Mouse (Mus musculus) urinary bladder, postnatal 36 days (tissue): Measurements from ENCODE around the gene Elovl2.
A peak's percentile ranks its signal among the peaks of the same experiment; 100 is the strongest.
"Not testable (repeated sequence)": the region's sequence is repeated elsewhere in the genome, so short reads cannot be mapped to it uniquely, and the experiment has no call there.

Experiments
- DNase-seq, 2 experiments: peaks; one replicate each; pipeline ENCODE4 v3.0.0; 2022; ENCODE audit warnings: low spot score in 2 of 2, mixed read lengths in 1 of 2

Gene Elovl2

DNA sequence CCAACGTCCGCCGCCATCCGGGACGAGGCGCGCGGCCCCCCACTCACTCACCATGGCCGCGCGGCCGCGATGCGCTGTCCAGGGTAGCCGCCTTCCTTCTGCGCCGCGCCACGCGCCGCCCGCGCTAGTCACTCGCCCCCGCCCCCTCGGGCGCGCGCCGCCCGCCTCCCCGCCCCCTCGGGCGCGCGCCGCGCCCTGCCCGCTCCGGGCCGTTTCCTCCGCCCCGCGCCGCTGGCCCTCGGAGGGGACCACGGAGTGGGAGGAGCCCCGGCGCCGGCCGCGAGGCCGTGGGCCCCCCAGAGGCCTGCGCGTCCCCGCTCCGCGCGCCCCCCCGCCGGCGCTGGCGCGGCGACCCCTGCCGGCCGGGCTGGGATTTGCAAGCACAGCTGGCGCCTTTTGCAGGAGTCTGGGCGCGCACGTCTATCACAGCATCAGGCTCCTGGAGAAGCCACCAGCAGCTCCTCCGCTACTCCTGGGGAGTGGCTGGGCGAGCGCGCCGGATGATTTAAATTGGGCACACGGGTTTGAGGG lies at the start of gene Elovl2:
Elovl2 (minus strand) TSS at position 102 of the 531 bp plus-strand sequence.
- peak; percentile 14 to 45 for DNase-seq

DNA sequence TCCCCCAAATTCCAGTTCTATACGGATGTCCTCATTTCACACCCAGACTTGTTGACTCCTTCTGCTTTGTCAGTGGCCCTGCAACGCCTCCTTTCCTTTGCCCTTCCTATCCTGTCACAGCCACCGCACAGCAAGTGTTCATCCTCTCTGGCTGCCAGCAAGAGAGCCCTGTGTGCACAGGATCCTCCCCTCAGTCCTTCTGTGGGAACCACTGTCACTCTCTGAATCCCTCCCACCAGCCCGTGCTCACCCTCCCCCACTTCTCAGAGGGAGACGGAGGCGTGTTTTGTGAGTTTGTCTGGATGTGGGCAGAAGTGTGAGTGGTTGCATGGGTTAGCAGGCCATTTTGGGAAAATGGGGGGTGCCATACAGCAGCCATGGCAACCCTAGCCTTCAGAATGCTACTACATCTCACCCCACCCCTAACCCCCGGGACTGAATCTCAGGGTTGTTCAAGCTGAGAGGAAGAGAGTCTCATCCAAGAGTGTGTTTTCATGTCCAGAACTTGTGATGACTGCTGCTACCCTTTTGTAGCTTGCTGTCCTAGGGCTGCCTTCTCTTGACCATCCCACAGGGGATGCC lies 47.7 kb upstream of the Elovl2 start:
- no peak for DNase-seq

DNA sequence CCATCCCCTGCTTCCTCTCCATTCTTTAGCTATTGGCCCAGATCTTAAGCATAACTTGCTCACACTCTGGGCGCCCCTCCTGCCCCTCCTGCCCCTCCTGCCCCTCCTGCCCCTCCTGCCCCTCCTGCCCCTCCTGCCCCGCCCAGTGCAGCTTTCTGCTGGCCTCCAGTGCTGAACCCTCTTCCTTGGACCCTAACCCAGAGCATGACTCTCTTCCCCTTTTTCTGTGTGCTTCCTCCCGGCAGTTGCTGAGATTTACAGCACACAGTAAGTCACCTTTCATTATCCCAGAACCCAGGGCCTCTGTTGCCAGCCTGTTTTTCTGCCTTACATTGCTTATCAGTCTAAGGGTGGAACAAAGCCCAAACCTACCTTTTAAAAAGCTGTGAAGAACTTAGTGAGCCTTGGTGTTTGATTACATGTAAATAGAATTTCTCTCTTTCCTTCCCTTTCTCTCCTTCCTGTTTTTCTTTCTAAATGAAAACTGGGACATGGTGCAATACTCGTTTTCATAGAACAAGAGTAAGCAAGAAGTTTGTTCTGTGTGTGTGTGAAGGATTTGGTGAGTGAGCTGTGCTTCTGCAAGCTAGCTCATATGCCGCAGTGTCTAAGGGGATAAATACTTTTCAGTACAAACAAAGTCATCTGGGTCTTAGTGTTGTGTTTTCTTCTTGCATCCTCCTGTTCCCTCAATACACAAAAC lies 43.2 kb upstream of the Elovl2 start:
- no peak for DNase-seq

DNA sequence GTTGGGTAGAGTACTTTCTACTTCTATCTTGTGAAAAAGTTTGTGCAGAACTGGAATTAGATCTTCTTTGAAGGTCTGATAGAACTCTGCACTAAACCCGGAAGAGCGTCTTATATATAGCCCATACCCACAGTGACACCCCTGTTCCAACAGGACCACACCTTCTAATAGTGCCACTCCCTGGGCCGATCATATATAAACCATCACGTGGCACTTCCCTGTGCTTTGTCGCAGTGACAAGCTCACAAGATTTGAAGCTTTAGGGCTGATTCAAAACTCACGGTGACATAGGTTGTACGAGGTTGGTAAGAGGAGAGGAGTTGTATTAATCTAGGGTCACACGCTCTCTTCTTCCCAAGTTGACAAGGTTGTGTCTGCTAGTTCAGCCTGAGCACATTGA lies 41.4 kb upstream of the Elovl2 start:
- not testable (repeated sequence) for DNase-seq

DNA sequence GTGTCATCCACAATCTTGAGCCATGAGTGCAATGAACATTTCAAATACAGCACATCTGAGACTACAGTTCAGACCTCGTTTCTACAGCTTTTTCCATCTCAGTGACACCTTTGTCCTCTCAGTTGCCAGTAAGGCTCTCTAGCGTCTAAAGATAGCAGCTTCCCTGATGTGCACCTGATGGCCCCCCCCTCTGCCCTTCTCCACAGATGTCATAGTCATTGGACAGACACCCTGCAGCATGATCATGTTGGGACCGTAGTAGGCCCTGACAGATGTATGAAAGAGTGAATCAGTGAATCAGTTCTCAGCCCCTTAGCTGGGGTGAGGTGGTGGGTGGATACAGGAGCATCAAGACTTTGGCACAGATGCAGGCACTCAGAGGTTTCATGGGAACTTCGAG lies 37.6 kb upstream of the Elovl2 start:
- no peak for DNase-seq

DNA sequence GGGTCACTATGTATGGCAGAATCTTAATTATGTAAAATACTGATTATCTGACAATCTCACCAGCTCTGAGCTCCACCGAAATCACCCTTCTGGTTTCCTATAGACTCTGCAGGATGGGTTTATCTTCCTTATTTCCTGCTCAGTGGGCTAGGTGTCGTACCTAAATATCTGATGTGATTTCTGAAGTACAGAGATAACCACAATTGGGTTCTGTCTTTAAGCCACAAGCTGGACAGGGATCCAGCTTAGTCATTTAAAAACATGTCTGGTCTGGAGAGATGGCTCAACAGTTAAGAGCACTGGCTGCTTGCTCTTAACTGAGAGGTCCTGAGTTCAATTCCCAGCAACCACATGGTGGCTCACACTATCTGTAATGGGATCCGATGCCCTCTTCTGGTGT lies 36.8 kb upstream of the Elovl2 start:
- DNase-seq = no peak

DNA sequence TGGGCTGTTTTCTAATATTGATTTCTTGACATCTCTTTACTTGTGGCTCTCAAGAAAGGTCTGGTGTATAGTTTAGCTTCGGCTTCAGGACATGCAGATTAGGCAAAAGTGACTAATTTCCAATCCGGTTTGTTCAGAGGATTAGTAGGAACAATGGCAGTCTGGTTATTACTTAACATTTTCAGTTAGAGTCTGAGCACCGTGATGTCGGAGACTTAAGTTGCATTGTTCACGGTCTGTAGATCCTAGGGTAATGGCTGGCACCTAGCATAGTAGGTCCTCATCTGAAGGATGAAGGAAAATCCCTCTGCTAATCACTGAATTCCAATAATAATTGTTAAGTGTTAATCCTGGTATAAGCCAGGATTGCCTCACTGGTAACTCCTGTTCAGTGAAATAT lies 35.9 kb upstream of the Elovl2 start:
- DNase-seq = no peak

DNA sequence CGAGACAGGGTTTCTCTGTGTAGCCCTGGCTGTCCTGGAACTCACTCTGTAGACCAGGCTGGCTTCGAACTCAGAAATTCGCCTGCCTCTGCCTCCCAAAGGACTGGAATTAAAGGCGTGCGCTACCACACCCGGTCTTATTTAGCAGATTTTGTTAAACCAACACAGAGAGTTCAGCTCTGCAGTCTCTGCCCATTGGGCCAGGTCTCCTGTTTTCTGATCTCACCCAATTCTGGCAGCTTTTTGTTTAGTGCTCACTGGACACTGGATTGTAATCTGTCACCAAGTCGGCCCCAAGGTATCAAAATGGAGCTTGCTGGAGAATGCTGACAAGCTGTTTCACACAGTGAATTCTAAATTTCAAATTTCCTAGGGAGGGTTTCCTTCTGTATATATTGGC lies 32.5 kb upstream of the Elovl2 start:
- DNase-seq = no peak

DNA sequence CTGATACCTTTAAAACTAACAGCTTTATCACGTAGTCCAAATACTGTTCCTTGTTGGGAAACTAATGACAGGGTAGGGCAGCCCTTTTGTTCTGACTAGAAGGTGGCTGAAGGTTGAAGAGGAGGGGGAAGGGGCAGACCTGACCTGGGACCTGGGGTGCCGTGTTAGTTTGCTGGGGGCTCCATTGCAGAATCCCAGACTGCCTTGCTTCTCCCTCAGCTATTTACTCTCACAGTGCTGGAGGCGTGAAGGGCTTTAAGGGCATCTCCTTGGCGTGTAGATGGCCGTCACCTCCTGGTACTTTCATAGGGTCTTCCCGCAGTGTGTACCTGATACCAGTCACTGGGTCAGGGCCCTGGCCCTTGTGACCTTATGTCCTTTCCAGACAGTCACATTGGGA lies 31.9 kb upstream of the Elovl2 start:
- no peak for DNase-seq

DNA sequence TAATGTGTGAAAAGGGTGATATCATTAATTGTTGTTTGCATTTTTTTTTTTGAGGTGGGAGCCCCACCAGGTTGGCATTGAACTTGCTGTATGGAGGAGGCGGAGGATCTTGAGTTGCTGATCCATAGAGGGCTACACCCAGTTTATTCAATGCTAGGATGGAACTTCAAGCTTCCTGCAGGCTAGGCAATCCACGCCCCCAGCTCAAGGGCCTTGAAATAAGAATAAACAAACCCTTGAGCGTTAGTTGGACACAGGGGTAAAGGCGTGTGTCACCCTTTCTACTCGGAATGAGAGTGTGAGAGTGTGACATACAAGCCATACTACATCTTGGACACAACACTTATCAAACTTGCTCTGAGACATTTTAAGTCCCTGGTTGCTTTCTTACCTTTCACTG lies 31.5 kb upstream of the Elovl2 start:
- DNase-seq = no peak

DNA sequence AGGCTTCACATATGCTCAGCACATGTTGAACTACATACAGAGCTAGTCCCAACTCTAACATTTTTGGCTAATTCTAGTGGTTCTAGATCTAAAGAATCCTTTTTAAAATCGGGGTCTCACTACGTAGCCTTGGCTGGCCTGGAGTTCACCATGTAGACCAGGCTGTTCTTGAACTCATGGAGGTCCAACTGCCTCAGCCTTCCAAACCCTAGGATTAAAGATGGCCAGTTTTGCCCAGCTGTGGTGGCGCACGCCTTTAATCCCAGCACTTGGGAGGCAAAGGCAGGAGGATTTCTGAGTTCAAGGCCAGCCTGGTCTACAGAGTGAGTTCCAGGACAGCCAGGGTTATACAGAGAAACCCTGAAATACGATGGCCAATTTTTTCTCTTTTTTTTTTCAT lies 31.0 kb upstream of the Elovl2 start:
- DNase-seq = not testable (repeated sequence)

DNA sequence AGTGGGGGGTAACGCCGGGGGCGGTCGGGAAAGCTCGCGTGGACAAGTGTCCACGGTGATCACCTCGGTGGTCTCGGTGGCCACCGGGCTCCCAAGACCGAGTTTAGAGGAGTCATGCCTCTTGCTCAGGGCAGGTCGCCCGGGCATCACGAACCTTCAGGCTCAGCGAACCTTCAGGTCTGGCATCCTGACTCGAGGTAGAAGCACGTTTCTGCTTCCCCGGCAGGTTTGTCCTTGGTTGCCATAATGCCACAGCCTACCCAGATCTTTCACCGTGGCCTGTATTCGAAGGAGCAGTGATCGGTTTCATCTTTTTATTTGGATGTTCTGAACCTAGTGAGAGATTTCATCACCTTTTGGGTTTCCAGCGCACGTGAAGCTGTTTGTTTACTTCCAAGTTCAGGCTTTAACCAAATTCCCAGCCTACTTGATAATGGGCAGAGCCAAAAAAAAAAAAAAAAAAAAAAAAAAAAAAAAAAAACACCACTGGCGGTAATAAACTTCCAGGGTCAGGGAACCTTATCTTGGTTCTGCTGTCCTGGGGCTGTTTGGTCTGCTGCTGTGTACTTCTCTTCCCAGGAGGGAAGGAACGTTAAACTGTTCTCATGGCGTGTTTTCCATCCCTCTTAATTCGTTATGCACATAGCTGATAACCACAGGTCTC lies 30.2 kb upstream of the Elovl2 start:
- DNase-seq = peak in 1 of 2 experiments; percentile 18

DNA sequence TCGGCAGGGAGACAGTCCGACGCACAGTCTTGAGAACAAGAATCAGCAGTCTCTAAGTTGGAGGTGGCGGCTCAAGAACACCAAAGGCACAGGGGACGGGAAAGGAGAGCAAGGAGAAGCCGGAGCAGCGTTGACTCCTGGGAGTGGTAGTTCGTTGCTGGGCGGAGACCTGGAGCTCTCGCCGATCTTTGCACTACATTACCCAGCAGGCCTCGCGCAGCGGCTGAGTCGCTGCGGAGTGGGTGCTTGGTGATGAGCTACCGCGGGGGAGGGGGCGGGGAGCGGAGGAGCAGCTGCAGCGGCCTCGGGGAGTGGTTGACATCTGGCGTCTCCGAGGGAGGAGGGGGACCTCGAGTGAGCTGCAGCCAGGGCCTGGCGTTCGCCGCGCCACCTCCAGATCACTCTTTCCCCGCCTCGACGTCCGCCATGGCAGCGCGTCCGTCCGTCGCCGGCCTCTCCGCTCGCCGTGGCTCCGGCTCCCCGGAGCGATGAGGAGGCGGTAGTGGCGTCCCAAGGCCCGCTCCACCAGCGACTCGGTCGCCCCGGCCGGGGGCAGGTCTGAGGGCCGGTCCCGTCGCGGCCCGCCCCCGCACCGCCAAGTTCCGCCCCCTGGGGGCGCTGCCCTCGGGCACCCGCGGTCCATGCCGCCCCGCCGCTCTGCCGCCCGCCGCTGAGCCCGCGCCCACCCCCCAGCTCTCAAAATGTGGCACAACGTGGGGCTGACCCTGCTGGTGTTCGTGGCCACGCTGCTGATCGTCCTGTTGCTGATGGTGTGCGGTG lies 29.5 kb upstream of the Elovl2 start, which contains the start of gene Smim13:
Smim13 (plus strand) TSS at position 307 of the 780 bp plus-strand sequence.
- DNase-seq = peak; percentile 79 to 93

DNA sequence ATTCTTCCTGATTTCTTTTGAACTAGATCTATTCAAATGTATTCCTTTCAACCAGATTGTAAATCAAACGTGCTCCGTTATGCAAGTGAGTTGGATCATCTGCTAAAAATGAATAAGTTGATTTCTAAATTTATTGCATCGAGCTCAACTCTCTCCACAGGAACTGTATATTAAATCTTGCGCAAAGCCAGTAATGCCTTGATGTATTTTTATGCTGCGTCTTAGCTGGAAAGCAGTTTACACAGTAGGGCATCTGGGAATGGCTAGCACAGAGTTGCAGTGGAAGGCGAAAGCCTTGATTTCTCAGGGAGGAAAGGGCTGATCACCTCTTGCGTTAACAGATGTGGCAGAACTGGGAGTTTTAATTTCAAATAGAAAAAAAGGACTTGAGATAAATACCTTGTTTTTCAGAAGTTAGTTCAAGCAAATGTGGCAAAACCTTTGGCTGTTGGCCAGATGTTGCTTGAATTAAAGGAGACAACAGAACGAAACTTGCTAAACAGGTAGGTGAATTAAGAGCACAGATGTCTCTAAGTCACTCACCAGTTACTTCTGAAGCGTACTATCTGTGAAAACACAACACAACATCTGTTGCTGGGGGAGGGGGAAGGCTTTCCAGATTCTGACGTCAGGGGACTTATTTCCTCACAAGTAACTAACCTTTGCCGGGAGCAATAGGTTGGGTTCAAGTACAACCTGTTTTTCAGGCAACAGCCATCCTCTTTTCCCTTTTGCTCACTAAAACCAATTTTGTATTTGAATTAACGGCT lies 28.7 kb upstream of the Elovl2 start:
- DNase-seq = no peak

DNA sequence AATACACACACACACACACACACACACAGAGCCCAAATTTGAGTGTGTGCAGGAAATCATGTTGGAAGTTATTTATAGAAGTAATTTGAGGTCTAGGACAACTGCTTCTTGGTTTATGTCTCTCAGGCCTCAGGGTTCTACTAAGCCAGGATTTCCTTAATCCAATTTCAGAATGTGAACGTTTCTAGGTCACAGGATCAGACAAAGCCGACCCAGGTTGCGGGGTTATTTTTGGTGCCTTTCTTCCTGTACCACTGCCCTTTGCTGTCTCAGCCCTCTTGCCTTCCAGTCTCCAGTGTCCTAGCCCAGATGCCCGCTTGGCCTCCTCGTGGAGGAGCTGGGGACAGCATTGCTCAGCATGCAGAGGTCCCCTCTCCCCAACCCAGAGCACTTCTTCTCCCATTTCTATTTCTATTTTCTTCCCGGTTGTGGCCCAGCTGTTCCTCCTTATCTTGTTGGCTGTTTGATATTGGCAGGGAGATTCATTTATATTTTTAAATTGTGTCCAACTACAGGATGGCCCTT lies 24.2 kb upstream of the Elovl2 start:
- no peak for DNase-seq

DNA sequence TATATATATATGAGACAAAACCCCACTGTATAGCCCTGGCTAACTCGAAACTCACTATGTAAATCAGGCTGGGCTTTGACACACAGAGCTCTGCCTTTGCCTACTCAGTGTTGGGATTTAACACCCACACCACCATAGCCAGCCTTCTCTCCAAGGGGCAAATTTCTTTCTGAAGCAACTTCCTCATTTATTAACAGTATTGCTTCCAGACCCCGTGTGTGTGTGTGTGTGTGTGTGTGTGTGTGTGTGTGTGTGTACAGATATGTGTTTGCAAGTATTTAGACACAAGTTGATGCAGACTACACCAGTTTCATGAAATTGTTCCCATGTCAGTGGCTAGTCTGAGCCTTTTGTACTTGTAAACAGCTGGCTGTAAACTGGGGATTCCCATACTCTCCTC lies 21.4 kb upstream of the Elovl2 start:
- DNase-seq = no peak

DNA sequence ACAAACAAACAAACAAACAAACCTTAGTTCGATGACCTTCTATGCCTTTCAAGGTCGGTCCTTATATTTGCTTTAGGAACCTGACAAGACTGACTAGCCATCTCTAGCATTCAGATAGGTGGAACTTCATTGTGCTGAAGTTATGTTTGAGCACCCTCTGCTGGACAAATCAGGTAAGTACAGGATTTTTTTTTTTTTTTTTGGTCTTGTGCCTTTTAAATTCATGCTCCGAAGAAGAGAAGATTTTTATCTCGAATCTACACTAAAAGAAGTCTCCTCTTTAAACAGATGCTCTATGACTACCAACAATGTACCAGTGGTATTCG lies 18.6 kb upstream of the Elovl2 start:
- DNase-seq = no peak

DNA sequence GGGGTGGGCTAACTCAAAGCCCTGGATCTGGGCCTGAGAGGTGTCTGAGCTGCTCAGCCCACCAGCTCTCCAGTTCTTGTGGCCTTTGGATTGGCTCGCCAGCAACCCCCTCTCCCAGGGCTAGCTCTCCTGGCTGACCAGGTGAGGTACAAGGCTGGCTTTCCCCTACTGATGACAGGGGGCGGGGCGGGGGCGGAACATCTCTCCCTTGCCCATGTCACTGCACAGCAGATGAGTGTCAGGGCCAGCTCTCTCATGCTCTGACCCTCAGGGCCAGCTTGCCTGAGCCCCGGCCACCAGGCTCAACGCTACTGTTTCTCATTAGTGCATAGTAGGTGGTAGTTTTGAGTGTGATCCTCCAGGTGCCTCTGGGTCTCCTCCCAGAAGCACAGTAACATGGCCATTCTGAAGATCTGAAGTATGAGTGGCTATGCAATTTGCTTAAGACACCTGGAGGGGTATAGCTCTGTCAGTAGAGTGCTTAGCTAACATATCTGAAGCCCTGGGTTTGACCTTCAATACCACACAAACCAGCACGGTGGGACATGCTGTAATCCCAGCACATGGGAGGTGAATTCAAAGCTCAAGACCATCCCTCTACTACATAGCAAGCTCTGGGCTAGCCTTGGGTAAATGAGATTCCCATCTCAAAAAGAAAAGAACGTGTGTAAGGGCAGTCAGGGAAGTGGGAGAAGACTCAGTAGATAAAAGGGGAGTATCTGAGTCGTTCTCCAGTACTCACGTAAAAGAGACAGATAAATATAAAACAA lies 18.0 kb upstream of the Elovl2 start:
- DNase-seq = no peak

DNA sequence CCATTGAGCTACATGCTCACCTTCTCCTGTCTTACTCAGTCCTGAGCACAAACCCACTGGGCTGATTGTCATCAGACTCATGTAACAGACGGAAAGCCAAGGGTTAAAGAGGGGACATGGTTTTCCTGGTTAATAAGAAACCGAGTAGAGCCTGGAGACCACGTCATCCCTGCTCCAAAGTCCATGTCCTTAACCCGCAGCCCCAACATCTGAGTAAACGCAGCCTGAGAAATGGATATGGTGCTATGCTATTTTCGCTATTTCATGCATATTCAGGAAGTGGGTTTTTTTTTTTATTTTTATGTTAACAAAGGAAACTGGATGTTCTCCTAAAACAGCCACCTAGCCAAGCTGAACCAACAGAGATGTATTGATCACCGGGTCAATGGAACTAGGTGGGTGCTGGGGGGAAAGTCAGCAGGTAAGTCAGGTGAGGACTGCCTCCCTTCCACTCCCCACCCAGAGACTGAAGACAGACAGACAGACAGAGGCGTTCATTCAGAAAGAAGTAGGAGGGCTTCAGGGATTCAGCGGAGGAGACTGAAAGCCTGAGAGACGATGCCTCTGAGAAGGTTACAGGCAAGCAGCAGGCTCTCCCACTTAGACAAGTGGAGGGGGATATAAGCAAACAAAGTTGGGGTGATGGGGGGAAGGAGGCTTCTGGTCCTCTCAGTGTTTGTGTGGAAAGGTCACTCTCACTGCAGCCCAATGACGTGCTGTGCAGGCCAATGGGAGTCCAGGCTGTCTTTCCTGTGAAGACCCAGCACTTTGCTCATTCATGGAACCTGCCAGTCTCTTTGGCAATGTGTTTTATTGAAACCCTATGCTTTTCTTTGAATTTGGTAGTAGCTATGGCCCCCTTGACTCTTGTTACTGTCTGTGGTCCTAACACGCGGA lies 15.9 kb upstream of the Elovl2 start:
- DNase-seq = no peak
